In the genomic region with DNA sequence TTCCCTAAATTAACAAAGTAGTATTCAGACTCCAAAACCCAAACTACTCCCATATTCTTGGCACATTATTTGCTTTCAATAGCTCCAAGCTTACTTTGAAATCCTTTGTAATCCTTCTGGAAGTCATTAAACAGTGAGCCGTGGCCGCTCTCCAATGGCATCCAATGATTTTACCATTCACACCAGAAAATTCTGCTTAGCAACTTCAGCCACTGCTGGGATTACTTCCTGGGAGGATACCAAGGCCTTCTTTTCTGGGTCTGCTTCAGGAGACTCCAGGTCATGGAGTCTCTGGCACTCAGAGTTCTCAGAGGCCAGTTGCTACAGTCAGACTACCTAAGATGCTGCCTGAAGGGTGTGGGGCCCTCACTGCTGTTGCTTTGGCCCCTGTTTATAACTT, we compare ENCODE assay signal across 25 mouse cellular contexts.
DNase-seq lines count a peak whose midpoint lies in the region; ATAC-seq and TF ChIP-seq lines count a peak whose summit lies in the region.
"Had no signal": no experiment of that assay in that cellular context is flagged by ENCODE, and none has a peak within 500 bp of the region (broad histone marks: within the 10 kb centered on the region; RNA-seq: fewer than 3 reads in every experiment).

No protein-coding gene starts in this region.

- H3K9me3 ChIP-seq in embryonic facial prominence, embryonic 14.5 days (ENCODE audit: control insufficient read depth, low read length) = 0 out of 2 replicates have a peak, but pooled peaks cover 11% of the 10 kb centered on the region
- H3K9me3 ChIP-seq in embryonic facial prominence, embryonic 10.5 days = no peaks in the 10 kb centered on the region
- no peaks in the 10 kb centered on the region for H3K9me3 ChIP-seq in limb, embryonic 13.5 days
- no peaks in the 10 kb centered on the region for H3K9me3 ChIP-seq in limb, embryonic 10.5 days (replicated peaks)
- H3K9me3 ChIP-seq in limb, embryonic 14.5 days (ENCODE audit: control insufficient read depth, low read length) = peaks cover 5% of the 10 kb centered on the region; the same call in 1 of the 2 replicates
- H3K9me3 ChIP-seq: embryonic facial prominence, embryonic 15.5 days; forebrain, embryonic 13.5 days; heart, embryonic 15.5 days; midbrain, embryonic 12.5 days; neural tube, embryonic 15.5 days had no signal

- peak; percentile 69 for DNase-seq in embryonic facial prominence, embryonic 14.5 days (ENCODE audit: low spot score)
- no peak for DNase-seq in embryonic facial prominence, embryonic 10.5 days (ENCODE audit: low spot score)
- DNase-seq in limb, embryonic 10.5 days (ENCODE audit: low spot score) = no peak
- peak; percentile 81 for DNase-seq in gastrocnemius, postnatal 25 days
- peak; percentile 67 for DNase-seq in limb, embryonic 14.5 days (ENCODE audit: low spot score)
- DNase-seq in MN1 (ENCODE audit: low spot score) = no peak
- DNase-seq: adrenal gland, adult 8-10 months; cerebellum, adult 11-12 months; kidney, adult 2 months; kidney, postnatal 25 days; lung, adult 2 months; retina, postnatal 1 day; right cerebral cortex, postnatal 4 days; thymus, adult 18-20 months had no signal

- H3K27ac ChIP-seq in embryonic facial prominence, embryonic 14.5 days (replicated peaks; ENCODE audit: low read depth, low read length) = no peak overlapping the region
- no peak overlapping the region for H3K27ac ChIP-seq in embryonic facial prominence, embryonic 10.5 days (replicated peaks)
- H3K27ac ChIP-seq in limb, embryonic 13.5 days = peak overlapping the region; percentile 10; the same call in 1 of the 2 replicates
- H3K27ac ChIP-seq in limb, embryonic 10.5 days = no peak overlapping the region
- H3K27ac ChIP-seq in limb, embryonic 14.5 days (replicated peaks; ENCODE audit: low read depth, low read length) = no peak overlapping the region
- H3K27ac ChIP-seq: embryonic facial prominence, embryonic 15.5 days; forebrain, embryonic 13.5 days; heart, embryonic 15.5 days; macrophage; midbrain, embryonic 12.5 days; neural tube, embryonic 15.5 days had no signal

- no peak for TF ChIP-seq POLR2A in limb, embryonic 14.5 days (IDR thresholded peaks at IDR 0.05; ENCODE audit: borderline replicate concordance, extremely low read depth, insufficient read depth, insufficient read length)

- H3K27me3 ChIP-seq in embryonic facial prominence, embryonic 14.5 days (replicated peaks; ENCODE audit: control insufficient read depth, insufficient read depth, low read length) = no peaks in the 10 kb centered on the region
- H3K27me3 ChIP-seq in embryonic facial prominence, embryonic 10.5 days (replicated peaks; ENCODE audit: low read depth, poor library complexity, severe bottlenecking) = no peaks in the 10 kb centered on the region
- no peaks in the 10 kb centered on the region for H3K27me3 ChIP-seq in limb, embryonic 13.5 days
- H3K27me3 ChIP-seq in limb, embryonic 10.5 days (ENCODE audit: low read depth, poor library complexity, severe bottlenecking) = no peaks in the 10 kb centered on the region
- H3K27me3 ChIP-seq in limb, embryonic 14.5 days (ENCODE audit: control insufficient read depth, insufficient read depth, low read length) = no peaks in the 10 kb centered on the region
- H3K27me3 ChIP-seq: CH12.LX; embryonic facial prominence, embryonic 15.5 days; forebrain, embryonic 13.5 days; heart, embryonic 15.5 days; midbrain, embryonic 12.5 days; neural tube, embryonic 15.5 days had no signal

- H3K36me3 ChIP-seq in embryonic facial prominence, embryonic 14.5 days (ENCODE audit: control insufficient read depth, insufficient read depth, low read length) = no peaks in the 10 kb centered on the region
- H3K36me3 ChIP-seq in embryonic facial prominence, embryonic 10.5 days (replicated peaks) = no peaks in the 10 kb centered on the region
- H3K36me3 ChIP-seq in limb, embryonic 13.5 days = no peaks in the 10 kb centered on the region
- no peaks in the 10 kb centered on the region for H3K36me3 ChIP-seq in limb, embryonic 10.5 days
- H3K36me3 ChIP-seq in limb, embryonic 14.5 days (ENCODE audit: control insufficient read depth, insufficient read depth, low read length) = no peaks in the 10 kb centered on the region
- H3K36me3 ChIP-seq: embryonic facial prominence, embryonic 15.5 days; heart, embryonic 15.5 days; midbrain, embryonic 12.5 days; neural tube, embryonic 15.5 days had no signal

- no peak overlapping the region for H3K4me2 ChIP-seq in embryonic facial prominence, embryonic 14.5 days (ENCODE audit: low read depth, low read length)
- H3K4me2 ChIP-seq in limb, embryonic 13.5 days (replicated peaks) = no peak overlapping the region
- no peak overlapping the region for H3K4me2 ChIP-seq in limb, embryonic 14.5 days (replicated peaks; ENCODE audit: low read depth, low read length, severe bottlenecking)
- H3K4me2 ChIP-seq: embryonic facial prominence, embryonic 15.5 days; forebrain, embryonic 13.5 days; heart, embryonic 15.5 days; liver, embryonic 11.5 days; midbrain, embryonic 12.5 days; neural tube, embryonic 15.5 days had no signal

- H3K4me1 ChIP-seq in embryonic facial prominence, embryonic 14.5 days (ENCODE audit: control insufficient read depth, insufficient read depth, low read length) = no peaks in the 10 kb centered on the region
- H3K4me1 ChIP-seq in embryonic facial prominence, embryonic 10.5 days = no peaks in the 10 kb centered on the region
- no peaks in the 10 kb centered on the region for H3K4me1 ChIP-seq in limb, embryonic 13.5 days
- H3K4me1 ChIP-seq in limb, embryonic 10.5 days = no peaks in the 10 kb centered on the region
- H3K4me1 ChIP-seq in limb, embryonic 14.5 days (ENCODE audit: control insufficient read depth, insufficient read depth, low read length) = no peaks in the 10 kb centered on the region
- H3K4me1 ChIP-seq: forebrain, embryonic 13.5 days; heart, embryonic 15.5 days; midbrain, embryonic 12.5 days; neural tube, embryonic 15.5 days had no signal

- WGBS in embryonic facial prominence, embryonic 14.5 days = 26% methylated on average over 2 of the region's 2 CpGs
- 85% methylated on average over 2 of the region's 2 CpGs for WGBS in embryonic facial prominence, embryonic 10.5 days
- 28% methylated on average over 2 of the region's 2 CpGs for WGBS in limb, embryonic 13.5 days
- WGBS in limb, embryonic 10.5 days = 72% methylated on average over 2 of the region's 2 CpGs
- 24% methylated on average over 2 of the region's 2 CpGs for WGBS in limb, embryonic 14.5 days

- ATAC-seq in embryonic facial prominence, embryonic 14.5 days (ENCODE audit: low read depth) = no peak
- ATAC-seq in limb, embryonic 13.5 days (ENCODE audit: low FRiP score, low read depth) = no peak
- peak; percentile 26; the same call in 1 of the 2 replicates for ATAC-seq in limb, embryonic 14.5 days (ENCODE audit: low FRiP score, low read depth)
- no peak for ATAC-seq in erythroid progenitor cell, adult 5-6 weeks (replicated peaks; ENCODE audit: low FRiP score, poor library complexity, severe bottlenecking)
- ATAC-seq: forebrain, embryonic 13.5 days had no signal

- no peak overlapping the region for H3K4me3 ChIP-seq in embryonic facial prominence, embryonic 14.5 days (ENCODE audit: low read depth, low read length)
- H3K4me3 ChIP-seq in embryonic facial prominence, embryonic 10.5 days = no peak overlapping the region
- no peak overlapping the region for H3K4me3 ChIP-seq in limb, embryonic 13.5 days
- no peak overlapping the region for H3K4me3 ChIP-seq in limb, embryonic 10.5 days
- no peak overlapping the region for H3K4me3 ChIP-seq in limb, embryonic 14.5 days (replicated peaks; ENCODE audit: low read length)
- H3K4me3 ChIP-seq: embryonic facial prominence, embryonic 15.5 days; forebrain, embryonic 13.5 days; heart, embryonic 15.5 days; midbrain, embryonic 12.5 days; myocyte; neural tube, embryonic 15.5 days had no signal

- H3K9ac ChIP-seq in embryonic facial prominence, embryonic 14.5 days (ENCODE audit: low read depth, low read length) = no peak overlapping the region
- H3K9ac ChIP-seq in limb, embryonic 13.5 days = no peak overlapping the region
- H3K9ac ChIP-seq in limb, embryonic 14.5 days (ENCODE audit: low read depth, low read length, severe bottlenecking) = no peak overlapping the region
- H3K9ac ChIP-seq: embryonic facial prominence, embryonic 15.5 days; forebrain, embryonic 13.5 days; heart, embryonic 15.5 days; midbrain, embryonic 12.5 days; neural tube, embryonic 15.5 days had no signal

Comparison
In these comparisons a context has a peak if more than half of its experiments do, and no peak if none do; other contexts are left out.
1. DNase-seq: peak in embryonic facial prominence, embryonic 14.5 days (single experiment), gastrocnemius, postnatal 25 days (single experiment) and limb, embryonic 14.5 days (single experiment); none in embryonic facial prominence, embryonic 10.5 days (single experiment), limb, embryonic 10.5 days (single experiment) and MN1 (single experiment).